Mouse (Mus musculus) kidney, embryonic 16.5 days (tissue): Measurements from ENCODE around the gene Zfp184. TPM values are rescaled to one million over a fixed set of nuclear protein-coding genes. Genes with fewer than 3 reads are reported as not detected.

Source experiments
- ATAC-seq: fragments of 200-750 bp; cut with Nextera tagmentation; 2 replicates; pipeline ENCODE4 v1.8.0; 2017; ENCODE audit warnings: moderate TSS enrichment; ENCODE audit not compliant: low FRiP score, low TSS enrichment
- H3K27ac ChIP-seq: fragments of 300-500 bp; sonication (generic); 2 replicates; pipeline ENCODE4 v1.5.1; 2014; ENCODE audit warnings: low read length
- H3K27me3 ChIP-seq: fragments of 300-500 bp; sonication (generic); 2 replicates; pipeline ENCODE4 v1.6.1; 2014; ENCODE audit warnings: low read length, control low read depth, mixed read lengths; ENCODE audit not compliant: insufficient read depth
- H3K36me3 ChIP-seq: fragments of 300-500 bp; sonication (generic); 2 replicates; pipeline ENCODE4 v1.6.1; 2014; ENCODE audit warnings: low read length, control low read depth, mixed read lengths; ENCODE audit not compliant: insufficient read depth
- H3K4me1 ChIP-seq: fragments of 300-500 bp; sonication (generic); 2 replicates; pipeline ENCODE4 v1.6.1; 2014; ENCODE audit warnings: low read length, control low read depth, mixed read lengths; ENCODE audit not compliant: insufficient read depth
- H3K4me2 ChIP-seq: fragments of 300-500 bp; sonication (generic); replicated peaks from 2 replicates; pipeline ENCODE4 v1.6.1; 2014; ENCODE audit warnings: low read depth, low read length
- H3K4me3 ChIP-seq: fragments of 300-500 bp; sonication (generic); 2 replicates; pipeline ENCODE4 v1.5.1; 2014; ENCODE audit warnings: mild to moderate bottlenecking, low read length
- H3K9ac ChIP-seq: fragments of 300-500 bp; sonication (generic); replicated peaks from 2 replicates; pipeline ENCODE4 v1.6.1; 2014; ENCODE audit warnings: low read length
- H3K9me3 ChIP-seq: fragments of 300-500 bp; sonication (generic); 2 replicates; pipeline ENCODE4 v1.6.1; 2016; ENCODE audit warnings: low read length, control low read depth
- WGBS: fragments of 180-500 bp; shearing (Covaris S2); extraction: QIAGEN DNeasy Blood & Tissue Kit; methylation state at CpG from one replicate; pipeline ENCODE4 v1.1.7; 2014; 5-methylcytosine and 5-hydroxymethylcytosine counted together
- polyA plus RNA-seq: library from polyadenylated mRNA; unstranded; fragments of >200 nt; fragmentation: Nextera tagmentation; extraction: Ambion mirVana; gene quantifications from 2 replicates; pipeline ENCODE4 v1.2.1, GENCODE M21; 2015

Zfp184 gene
- polyA plus RNA-seq, 1 experiment from 2014 or later, result 11.6 TPM

DNA sequence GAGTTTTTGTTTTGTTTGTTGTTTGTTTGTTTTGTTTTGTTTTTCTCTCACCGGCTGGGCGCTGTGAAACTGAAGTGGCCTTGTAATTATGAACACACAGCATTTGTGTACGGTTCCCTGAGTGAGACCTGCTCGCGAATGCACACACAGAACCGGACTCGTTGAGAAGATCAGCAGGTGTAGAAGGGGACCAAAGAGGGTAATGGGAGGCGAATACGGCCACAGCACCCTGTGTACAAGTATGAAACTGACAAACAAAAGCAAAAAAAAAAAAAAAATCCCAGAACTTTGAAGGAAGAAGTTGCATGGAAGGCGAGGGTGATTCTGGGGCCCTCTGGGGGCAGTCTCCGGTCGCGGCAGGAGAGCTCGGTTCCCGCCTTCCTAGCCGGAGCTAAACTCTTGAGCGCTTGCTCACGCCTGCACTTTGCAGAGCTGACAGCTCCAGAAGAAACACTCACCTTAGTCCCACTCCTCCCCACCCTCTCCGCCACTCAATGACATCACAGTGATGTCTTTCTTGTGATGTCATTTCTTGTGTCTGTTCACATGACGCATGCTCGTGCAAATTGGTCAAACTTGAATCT is 50.5 kb downstream of the Zfp184 start:
- Histone ChIP-seq H3K27me3 (peaks cover 65% of the 10 kb centered on the region), H3K9ac (peak overlapping the region; percentile 11; the same call in 1 of the 2 replicates)
- peak; percentile 70; the same call in 1 of the 2 replicates for ATAC-seq

DNA sequence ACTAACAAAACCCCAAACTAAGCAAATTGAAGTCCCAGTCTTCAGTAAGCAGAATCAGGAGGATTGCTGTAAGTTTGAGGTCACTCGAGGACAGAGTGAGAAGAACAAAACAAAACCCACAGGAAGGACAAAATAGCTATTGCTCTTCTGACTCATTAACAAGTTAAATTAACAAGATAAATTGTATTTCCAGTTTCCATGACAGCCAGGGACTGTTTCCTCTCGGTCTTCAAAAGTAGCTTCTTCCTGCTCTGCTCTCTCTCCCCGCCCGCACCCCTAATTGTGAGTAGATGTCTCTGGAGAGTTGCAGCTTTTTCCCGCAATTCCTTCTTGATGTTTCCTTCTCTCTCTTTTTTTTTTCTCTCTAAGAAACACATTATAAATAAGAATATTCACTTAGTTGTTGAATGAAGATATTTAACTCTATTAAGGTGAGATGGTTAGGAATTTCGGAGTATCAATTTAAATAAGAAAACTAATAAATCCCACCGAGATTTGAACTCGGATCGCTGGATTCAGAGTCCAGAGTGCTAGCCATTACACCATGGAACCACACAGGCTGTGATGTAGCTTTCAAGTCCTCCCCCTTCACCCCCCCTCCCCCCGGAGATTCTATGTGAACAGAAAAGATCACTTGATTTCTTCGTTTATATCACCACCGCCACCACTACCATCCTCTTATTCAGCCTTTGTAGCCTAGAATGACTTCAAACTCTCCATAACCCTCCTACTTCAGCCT is 51.4 kb downstream of the Zfp184 start:
- Histone ChIP-seq H3K9me3 (peaks cover under 1% of the 10 kb centered on the region), H3K9ac (no peak overlapping the region), H3K4me1 (peaks cover 14% of the 10 kb centered on the region), H3K36me3 (no peaks in the 10 kb centered on the region), H3K4me2 (peak overlapping the region; percentile 64), H3K4me3 (peak overlapping the region; percentile 50), H3K27ac (no peak overlapping the region), H3K27me3 (peaks cover 74% of the 10 kb centered on the region)
- 2% methylated on average over 12 of the region's 12 CpGs for WGBS
- ATAC-seq, result no peak; the same call in 1 of the 2 replicates

More for the DNA sequence above, 50.5 kb downstream of the Zfp184 start:
- Histone ChIP-seq H3K27ac (no peak overlapping the region), H3K4me2 (peak overlapping the region; percentile 64), H3K9me3 (peaks cover 6% of the 10 kb centered on the region), H3K4me3 (peak overlapping the region; percentile 50), H3K36me3 (no peaks in the 10 kb centered on the region), H3K4me1 (peaks cover 14% of the 10 kb centered on the region)
- under 1% methylated on average over 20 of the region's 21 CpGs for WGBS

DNA sequence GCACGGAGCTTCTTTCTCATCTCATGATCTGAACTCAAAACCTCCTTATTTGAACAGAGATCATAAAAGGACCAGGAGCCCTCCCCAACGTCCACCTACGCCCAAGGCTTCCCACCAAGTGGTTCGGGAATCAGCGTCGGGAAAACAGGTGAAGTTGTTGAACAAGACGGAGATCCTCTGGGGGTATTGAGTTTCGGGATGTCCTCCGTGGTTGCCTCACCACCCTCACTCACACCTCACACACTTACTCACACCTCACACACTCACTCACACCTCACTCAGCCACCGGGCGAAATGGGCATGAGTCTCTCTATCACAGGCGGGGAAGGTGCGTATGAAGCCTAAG is 51.9 kb downstream of the Zfp184 start:
- no peak overlapping the region for H3K27ac ChIP-seq
- H3K27me3 ChIP-seq, result peaks cover 79% of the 10 kb centered on the region
- peaks cover 14% of the 10 kb centered on the region for H3K4me1 ChIP-seq
- 3% methylated on average over 13 of the region's 13 CpGs for WGBS
- H3K36me3 ChIP-seq, result no peaks in the 10 kb centered on the region
- ATAC-seq, result no peak
- peak overlapping the region; percentile 39 for H3K4me3 ChIP-seq
- no peaks in the 10 kb centered on the region for H3K9me3 ChIP-seq
- no peak overlapping the region for H3K9ac ChIP-seq
- H3K4me2 ChIP-seq, result peak overlapping the region; percentile 64

DNA sequence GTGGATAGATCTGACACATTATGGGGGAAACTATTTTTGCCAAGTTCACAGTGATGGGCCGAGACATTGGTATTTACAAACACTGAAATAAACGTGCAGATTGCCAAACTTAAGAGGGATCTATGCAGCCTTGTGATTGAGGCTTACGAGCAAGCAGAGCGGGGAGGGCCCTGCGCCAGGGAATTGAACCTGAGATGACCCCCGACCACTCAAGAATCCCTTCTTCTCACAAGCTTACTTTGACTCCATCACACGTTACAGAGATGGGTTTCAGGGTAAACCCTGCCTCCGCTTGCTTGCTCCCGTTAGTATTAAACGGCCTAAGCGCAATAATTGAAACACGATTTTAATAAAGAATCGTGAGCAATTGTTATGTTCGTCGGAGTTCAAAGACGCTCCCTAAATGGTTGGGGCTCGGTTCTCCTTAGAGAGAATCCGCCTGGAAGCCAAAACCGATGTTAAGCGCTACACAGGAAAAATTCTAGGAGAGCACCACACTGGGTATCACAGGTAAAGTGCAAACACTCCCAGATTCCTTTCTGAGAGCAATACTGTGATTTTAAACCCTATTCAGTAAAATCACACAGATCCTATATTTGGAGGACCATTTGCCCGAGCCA is 52.4 kb downstream of the Zfp184 start:
- Histone ChIP-seq H3K4me3 (peak overlapping the region; percentile 39), H3K9ac (no peak overlapping the region), H3K27me3 (peaks cover 84% of the 10 kb centered on the region), H3K4me2 (peak overlapping the region; percentile 64), H3K27ac (no peak overlapping the region), H3K4me1 (peaks cover 14% of the 10 kb centered on the region), H3K36me3 (no peaks in the 10 kb centered on the region), H3K9me3 (no peaks in the 10 kb centered on the region)
- 3% methylated on average over 21 of the region's 21 CpGs for WGBS
- ATAC-seq, result no peak

DNA sequence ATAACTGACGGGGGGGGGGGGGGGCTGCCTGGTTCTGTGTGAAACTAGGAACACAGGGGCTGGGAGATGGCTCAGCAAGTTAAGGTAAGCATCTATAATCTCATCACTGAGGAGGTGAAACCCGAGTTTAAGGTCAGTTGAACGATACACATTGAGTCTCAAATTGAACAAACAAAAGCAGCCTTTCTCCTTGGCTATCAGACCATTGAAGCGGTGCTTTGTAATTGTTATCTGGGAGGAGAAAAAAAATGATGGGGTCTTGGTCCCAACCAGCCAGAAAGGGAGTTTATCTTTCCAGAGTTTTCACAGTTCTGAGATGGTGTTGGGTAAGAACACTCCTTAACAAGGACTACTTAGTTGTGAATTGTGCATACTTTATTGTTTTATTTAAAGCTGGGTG is 52.9 kb downstream of the Zfp184 start:
- Histone ChIP-seq H3K4me1 (peaks cover 14% of the 10 kb centered on the region), H3K36me3 (no peaks in the 10 kb centered on the region), H3K9ac (no peak overlapping the region), H3K9me3 (no peaks in the 10 kb centered on the region), H3K4me2 (no peak overlapping the region), H3K27me3 (peaks cover 88% of the 10 kb centered on the region), H3K4me3 (no peak overlapping the region), H3K27ac (no peak overlapping the region)
- ATAC-seq, result no peak
- WGBS, result 10% methylated on average over 4 of the region's 4 CpGs

DNA sequence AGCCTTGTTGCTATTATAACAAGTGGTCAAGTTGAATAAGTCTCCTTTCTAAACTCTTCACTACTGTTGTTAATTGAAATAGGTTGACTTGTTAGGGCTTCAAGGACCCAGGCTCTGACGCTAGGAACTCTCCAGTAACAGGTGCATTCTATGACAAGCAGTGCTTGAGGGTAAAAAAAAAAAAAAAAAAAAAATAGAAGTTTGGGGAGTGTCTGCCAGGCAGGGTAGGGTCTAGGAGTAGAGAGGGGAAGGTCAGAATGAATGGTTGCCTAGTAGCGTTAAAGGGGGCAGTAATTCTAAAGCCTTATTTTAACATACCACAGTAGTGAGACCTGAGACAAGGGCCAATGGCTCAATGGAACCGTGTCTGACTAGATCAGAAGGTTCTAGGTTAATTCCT is 53.5 kb downstream of the Zfp184 start:
- Histone ChIP-seq H3K4me1 (peaks cover 14% of the 10 kb centered on the region), H3K27ac (no peak overlapping the region), H3K4me3 (no peak overlapping the region), H3K9me3 (no peaks in the 10 kb centered on the region), H3K4me2 (no peak overlapping the region), H3K36me3 (no peaks in the 10 kb centered on the region), H3K9ac (no peak overlapping the region), H3K27me3 (peaks cover 91% of the 10 kb centered on the region)
- ATAC-seq, result no peak
- WGBS, result 18% methylated on average over 3 of the region's 3 CpGs

DNA sequence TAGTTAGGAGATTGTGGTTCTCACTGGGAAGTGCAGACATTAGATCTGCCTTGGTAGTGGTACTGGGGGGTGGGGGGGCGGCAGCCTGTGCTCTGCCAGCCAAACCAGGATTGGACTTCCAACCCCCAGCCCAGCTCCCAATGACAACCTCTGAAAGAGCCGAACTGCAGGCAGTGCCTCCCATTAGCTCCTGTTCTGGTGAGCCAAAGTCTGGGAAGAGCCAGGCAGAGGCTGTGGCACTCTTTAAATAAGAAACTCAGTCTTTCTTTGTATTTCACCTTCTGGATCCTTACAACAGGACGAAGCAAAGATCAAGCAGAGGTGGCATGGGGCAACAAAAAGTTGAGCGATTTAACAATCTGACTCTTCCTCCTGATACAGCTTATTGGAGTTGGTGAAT is 54.3 kb downstream of the Zfp184 start:
- 27% methylated on average over 4 of the region's 4 CpGs for WGBS
- no peak overlapping the region for H3K9ac ChIP-seq
- ATAC-seq, result no peak
- no peaks in the 10 kb centered on the region for H3K36me3 ChIP-seq
- no peak overlapping the region for H3K4me2 ChIP-seq
- no peaks in the 10 kb centered on the region for H3K9me3 ChIP-seq
- peaks cover 14% of the 10 kb centered on the region for H3K4me1 ChIP-seq
- no peak overlapping the region for H3K27ac ChIP-seq
- peaks cover 93% of the 10 kb centered on the region for H3K27me3 ChIP-seq
- H3K4me3 ChIP-seq, result no peak overlapping the region

DNA sequence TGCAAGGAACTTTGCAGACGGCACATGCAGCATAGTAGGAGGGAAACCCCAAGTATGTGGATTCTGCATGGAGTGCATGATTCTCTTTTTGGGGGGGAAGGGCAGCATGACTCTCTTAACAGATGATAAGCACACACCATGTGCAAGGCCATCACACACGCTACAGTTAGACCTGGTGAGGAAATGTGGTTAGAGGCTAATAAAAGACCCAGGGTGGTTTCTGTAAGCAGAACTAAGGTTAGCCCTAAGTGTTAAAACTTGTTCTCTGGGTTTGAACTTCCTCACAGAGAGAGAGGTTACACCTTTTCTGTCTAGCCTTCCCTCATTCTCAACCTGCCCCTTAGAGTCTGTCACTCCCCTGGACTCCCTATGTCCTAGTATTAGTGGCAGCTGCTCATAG is 56.5 kb downstream of the Zfp184 start:
- Histone ChIP-seq H3K4me3 (no peak overlapping the region), H3K27ac (no peak overlapping the region), H3K4me2 (no peak overlapping the region)

DNA sequence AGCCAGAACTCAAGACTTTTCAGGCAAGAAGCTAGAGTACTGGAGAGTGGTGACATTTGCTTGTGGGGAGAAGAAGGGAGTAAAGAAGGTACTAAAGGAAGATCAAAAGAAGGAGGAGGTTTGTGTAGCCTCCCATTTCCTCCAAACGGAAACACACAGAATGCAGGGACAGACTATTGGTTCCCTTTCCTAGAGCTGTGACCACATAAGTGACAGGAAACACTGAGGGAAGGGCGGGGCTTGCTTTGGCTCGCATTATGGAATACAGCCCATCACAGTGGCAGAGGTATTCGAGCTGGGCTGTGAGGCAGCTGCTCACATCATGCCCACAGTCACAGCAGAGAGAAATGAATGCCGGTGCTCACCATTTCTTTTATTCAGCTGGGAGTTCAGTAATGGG is 56.9 kb downstream of the Zfp184 start:
- H3K4me2 ChIP-seq, result no peak overlapping the region
- no peak overlapping the region for H3K9ac ChIP-seq
- no peaks in the 10 kb centered on the region for H3K9me3 ChIP-seq
- peaks cover 13% of the 10 kb centered on the region for H3K4me1 ChIP-seq
- 12% methylated on average over 5 of the region's 5 CpGs for WGBS
- peaks cover 100% of the 10 kb centered on the region for H3K27me3 ChIP-seq
- no peak overlapping the region for H3K27ac ChIP-seq
- no peak overlapping the region for H3K4me3 ChIP-seq
- no peaks in the 10 kb centered on the region for H3K36me3 ChIP-seq
- no peak for ATAC-seq

More for the DNA sequence above, 56.5 kb downstream of the Zfp184 start:
- Histone ChIP-seq H3K4me1 (peaks cover 11% of the 10 kb centered on the region; the same call in 1 of the 2 replicates), H3K36me3 (no peaks in the 10 kb centered on the region), H3K9ac (no peak overlapping the region), H3K9me3 (no peaks in the 10 kb centered on the region), H3K27me3 (peaks cover 100% of the 10 kb centered on the region)
- ATAC-seq, result no peak
- 52% methylated on average over 2 of the region's 2 CpGs for WGBS
